Mouse (Mus musculus): ENCODE measurements around the gene Gm3542. TPM values are rescaled to one million over a fixed set of nuclear protein-coding genes. Genes with fewer than 3 reads are reported as not detected.
"Not testable (repeated sequence)": the region's sequence is repeated elsewhere in the genome, so short reads cannot be mapped to it uniquely, and the experiment has no call there.

Gm3542 gene
- total RNA-seq (2014; fragmentation: Nextera tagmentation), result not detected in 2 replicates
- total RNA-seq (2017), result not detected in 2 replicates

- ATAC-seq (replicated peaks; ENCODE audit: low FRiP score, low TSS enrichment, poor library complexity, severe bottlenecking), result not testable (repeated sequence)
Measured at GRCm38 (mm10) chr14:5334828-5335227, at the start of gene Gm3542. TSS of gene Gm3542 (minus strand) at chr14:5334928.

Other genes starting within 250 kb of the Gm3542 start
- not detected in 2 replicates for gene Gm8279, start 203.4 kb downstream of the Gm3542 start, total RNA-seq (2014; fragmentation: Nextera tagmentation)
- gene Gm8279, start 203.4 kb downstream of the Gm3542 start, total RNA-seq (2017), result not detected in 2 replicates
- gene Gm3317, start 170.4 kb downstream of the Gm3542 start, total RNA-seq (2014; fragmentation: Nextera tagmentation), result not detected in 2 replicates
- gene Gm3317, start 170.4 kb downstream of the Gm3542 start, total RNA-seq (2017), result not detected in 2 replicates
- gene Gm8271, start 149.1 kb downstream of the Gm3542 start, total RNA-seq (2014; fragmentation: Nextera tagmentation), result not detected in 2 replicates
- not detected in 2 replicates for gene Gm8271, start 149.1 kb downstream of the Gm3542 start, total RNA-seq (2017)
- gene Gm3526, start 74.3 kb downstream of the Gm3542 start, total RNA-seq (2014; fragmentation: Nextera tagmentation), result not detected in 2 replicates
- gene Gm3526, start 74.3 kb downstream of the Gm3542 start, total RNA-seq (2017), result not detected in 2 replicates
- gene Gm3500, start 54.1 kb upstream of the Gm3542 start, total RNA-seq (2014; fragmentation: Nextera tagmentation), result not detected in 2 replicates
- not detected in 2 replicates for gene Gm3500, start 54.1 kb upstream of the Gm3542 start, total RNA-seq (2017)
- not detected in 2 replicates for gene Gm3194, start 120.5 kb upstream of the Gm3542 start, total RNA-seq (2014; fragmentation: Nextera tagmentation)
- not detected in 2 replicates for gene Gm3194, start 120.5 kb upstream of the Gm3542 start, total RNA-seq (2017)
- not detected in 2 replicates for gene Gm8246, start 142.9 kb upstream of the Gm3542 start, total RNA-seq (2014; fragmentation: Nextera tagmentation)
- not detected in 2 replicates for gene Gm8246, start 142.9 kb upstream of the Gm3542 start, total RNA-seq (2017)
- not detected in 2 replicates for gene Gm3187, start 149.3 kb upstream of the Gm3542 start, total RNA-seq (2014; fragmentation: Nextera tagmentation)
- gene Gm3187, start 149.3 kb upstream of the Gm3542 start, total RNA-seq (2017), result not detected in 2 replicates
- gene Gm3488, start 166.7 kb upstream of the Gm3542 start, total RNA-seq (2014; fragmentation: Nextera tagmentation), result not detected in 2 replicates
- gene Gm3488, start 166.7 kb upstream of the Gm3542 start, total RNA-seq (2017), result not detected in 2 replicates
- gene Gm3532, start 203.6 kb upstream of the Gm3542 start, total RNA-seq (2014; fragmentation: Nextera tagmentation), result not detected in 2 replicates
- not detected in 2 replicates for gene Gm3532, start 203.6 kb upstream of the Gm3542 start, total RNA-seq (2017)